Mouse (Mus musculus) thymus, postnatal 10 days (tissue): ENCODE results near the gene Etl4.

Experiments
- DNase-seq, 2 experiments: peaks; one replicate each; pipeline ENCODE4 v3.0.0; 2021; ENCODE audit warnings: low spot score in 2 of 2

Gene Etl4

DNA sequence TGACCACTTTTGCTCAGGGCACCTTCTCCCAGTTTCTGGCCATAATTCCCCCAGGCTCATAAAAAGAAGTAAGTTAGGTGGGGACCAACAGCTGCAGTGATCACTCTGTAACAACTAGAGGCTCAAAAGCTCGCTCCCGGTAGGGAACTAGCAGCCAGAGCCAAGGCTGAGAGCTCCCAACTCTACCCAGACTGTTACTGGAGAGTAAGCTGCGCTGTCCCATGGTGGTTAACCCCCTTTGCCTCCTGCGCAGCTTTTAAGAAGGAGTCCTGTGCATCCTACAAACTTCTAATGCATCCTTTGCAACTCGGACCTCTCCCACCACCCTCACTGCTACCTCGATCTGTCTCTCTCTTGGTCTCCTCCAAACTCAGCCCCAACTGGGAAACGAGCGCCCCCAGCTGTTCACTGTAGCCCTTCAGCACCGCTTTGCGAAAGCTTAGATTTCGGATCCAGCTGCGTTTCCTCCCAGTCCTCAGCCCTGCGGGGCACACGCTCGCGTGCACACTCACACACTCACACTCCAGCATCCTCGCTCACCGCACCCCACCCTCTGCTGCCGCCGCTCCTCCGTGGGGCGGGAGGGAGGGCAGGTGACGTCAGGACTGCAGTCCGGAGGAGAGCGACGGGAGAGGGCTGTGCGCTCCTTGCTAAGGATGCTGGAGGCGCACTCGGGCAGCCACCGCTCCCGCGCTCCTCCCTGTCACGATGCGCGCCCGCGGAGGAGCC is at the start of gene Etl4:
TSS of gene Etl4 (plus strand) at position 610 of the 729 bp plus-strand sequence.
- peak in 1 of 2 experiments; percentile 4 for DNase-seq

- DNase-seq: no peak
Measured at GRCm38 (mm10) chr2:19869167-19869566, 40.4 kb upstream of the Etl4 start.

- no peak for DNase-seq
Measured at GRCm38 (mm10) chr2:19871881-19872280, 37.7 kb upstream of the Etl4 start.

GRCm38 (mm10) chr2:19890875-19891274 is 18.7 kb upstream of the Etl4 start:
- DNase-seq: peak in 1 of 2 experiments; percentile 3

DNA sequence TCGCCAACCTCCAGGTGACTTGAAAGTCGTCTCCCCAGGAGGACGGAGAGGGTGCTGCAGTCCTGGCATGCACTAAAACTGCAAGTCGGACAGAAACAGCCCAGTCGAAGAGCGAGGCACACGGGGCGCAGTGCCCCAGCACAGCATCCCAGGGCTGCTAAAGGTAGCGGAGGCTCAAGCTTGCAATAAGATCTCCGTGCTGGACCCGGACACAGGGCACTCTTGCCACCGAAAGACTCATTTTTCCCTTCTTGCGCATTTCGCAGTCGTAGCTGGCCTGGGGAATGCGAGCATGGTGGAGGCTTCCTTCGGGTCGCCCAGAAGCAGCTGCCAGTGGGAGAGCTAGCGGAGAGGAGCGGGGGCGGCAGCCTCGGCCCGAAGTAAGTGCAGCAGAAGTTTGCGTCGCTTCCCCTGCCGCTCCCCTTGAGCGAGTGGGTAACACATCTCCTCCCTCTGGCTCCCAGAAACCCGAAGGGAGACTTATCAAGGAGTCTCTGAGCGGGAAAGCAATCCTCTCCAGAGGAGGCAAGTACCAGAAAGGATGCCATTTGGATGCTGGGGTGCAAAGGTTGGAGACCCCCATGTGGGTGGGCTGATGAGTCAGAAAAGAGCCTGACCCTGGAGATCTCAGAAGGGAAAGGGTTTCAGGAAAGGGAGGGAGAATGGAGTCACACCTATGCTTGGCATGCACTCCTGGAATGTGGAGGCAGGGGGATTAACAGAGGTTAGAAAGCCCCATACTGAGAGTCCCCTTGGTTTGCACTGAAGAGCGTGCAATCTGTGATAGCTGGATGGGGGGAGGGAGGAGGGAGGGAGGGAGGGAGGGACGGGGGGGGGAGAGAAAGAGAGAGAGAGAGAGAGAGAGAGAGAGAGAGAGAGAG is 560 bp downstream of the Etl4 start:
- DNase-seq: no peak

DNA sequence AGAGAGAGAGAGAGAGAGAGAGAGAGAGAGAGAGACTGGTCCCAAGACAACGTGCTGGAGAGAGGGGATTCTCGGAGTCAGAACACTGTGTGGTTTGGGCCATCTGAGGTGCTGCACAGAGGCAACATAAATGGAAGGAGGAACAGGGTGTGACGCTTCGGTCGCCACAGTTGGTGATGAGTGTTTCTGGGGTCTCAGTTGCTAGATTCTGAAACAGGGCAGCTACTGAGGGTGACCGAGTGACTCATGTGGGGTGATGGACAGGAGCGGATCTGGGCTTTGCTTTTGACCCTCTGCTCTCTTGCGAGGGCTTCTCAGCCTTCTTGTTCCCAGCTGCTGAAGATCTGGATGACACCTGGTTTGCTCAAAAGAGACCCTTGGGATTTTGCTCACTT is 1.2 kb downstream of the Etl4 start:
- DNase-seq: no peak

DNA sequence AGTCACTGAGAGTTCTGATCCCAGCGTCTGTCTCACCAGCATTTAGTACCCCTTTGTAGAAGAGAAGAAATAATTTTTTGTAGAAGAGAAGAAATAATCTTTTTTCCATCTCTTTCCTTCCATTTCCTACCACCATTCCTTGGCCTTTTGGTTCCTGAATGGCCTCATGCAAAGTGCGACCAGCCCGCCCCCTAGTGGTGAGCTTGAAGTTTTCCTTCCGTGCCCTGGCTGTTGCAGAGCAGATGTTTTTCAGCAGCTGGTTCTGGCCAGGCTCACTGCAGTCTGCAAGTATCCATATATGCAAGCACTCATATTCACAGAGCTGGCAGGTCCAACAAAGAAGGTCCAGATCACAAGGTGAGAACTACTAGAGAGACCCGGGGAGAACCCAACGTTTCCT is 9.6 kb downstream of the Etl4 start:
- peak; percentile 9 to 60 for DNase-seq

DNA sequence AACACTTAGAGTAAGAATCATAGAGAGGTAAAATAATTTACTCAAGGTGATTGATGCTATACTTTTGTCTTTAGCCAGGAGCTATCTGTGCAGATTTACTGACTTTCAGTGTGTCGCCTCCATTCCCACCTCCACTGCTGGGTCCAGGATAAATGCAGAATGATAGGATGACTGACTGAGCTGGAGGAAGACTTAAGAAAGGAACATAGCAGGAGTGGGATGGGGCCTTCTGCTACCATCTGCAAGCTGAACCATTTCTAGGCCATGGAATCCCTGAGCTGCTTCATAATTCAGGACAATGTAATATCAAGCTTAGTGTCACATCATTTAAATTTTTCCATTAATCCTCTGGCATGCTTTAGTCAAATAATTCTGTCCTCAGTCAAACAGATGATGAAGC is 20.4 kb downstream of the Etl4 start:
- no peak for DNase-seq

DNA sequence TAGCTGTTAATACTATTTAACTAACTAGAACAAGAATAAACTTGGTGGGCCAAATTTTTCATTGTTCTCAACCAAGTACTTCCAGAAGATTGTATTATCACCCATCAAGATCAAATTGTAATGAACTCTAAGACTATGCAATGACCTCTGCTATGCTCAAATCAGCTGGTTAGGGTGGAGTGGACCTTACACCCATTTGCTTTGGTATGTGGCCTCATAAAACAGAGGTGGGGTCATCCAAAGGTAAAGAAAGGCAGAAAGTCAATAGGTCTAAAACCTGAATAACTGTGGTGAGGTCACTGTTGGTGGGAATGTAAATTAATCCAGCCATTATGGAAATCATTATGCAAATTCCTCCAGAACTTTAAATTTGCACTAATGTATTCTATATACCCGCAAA is 24.3 kb downstream of the Etl4 start:
- DNase-seq: no peak

DNA sequence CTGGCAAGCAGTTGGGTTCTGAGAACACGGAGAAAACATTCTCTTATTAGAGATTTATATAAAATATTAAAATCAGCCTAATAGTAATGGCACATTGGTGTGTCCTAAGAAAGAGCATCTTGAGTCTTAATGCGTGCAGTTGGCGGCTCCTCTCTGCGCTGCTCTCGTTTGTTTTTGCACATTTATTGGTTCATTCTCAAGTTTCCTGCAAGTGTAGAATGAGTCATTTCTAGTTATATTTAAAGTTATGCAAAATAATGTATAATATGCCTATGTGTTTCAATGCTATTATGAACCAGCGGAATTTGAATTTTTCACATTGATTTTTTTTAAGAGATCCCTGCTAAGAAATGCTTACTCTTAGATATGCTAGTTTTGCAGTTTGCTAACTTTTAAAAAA is 35.6 kb downstream of the Etl4 start:
- DNase-seq: no peak

- no peak for DNase-seq
Measured at GRCm38 (mm10) chr2:19953028-19953427, 43.4 kb downstream of the Etl4 start.

GRCm38 (mm10) chr2:19966445-19966844 is 56.9 kb downstream of the Etl4 start:
- no peak for DNase-seq

GRCm38 (mm10) chr2:20037671-20038070 is 128.1 kb downstream of the Etl4 start:
- no peak for DNase-seq

GRCm38 (mm10) chr2:20072377-20072776 is 162.8 kb downstream of the Etl4 start:
- DNase-seq: no peak

DNA sequence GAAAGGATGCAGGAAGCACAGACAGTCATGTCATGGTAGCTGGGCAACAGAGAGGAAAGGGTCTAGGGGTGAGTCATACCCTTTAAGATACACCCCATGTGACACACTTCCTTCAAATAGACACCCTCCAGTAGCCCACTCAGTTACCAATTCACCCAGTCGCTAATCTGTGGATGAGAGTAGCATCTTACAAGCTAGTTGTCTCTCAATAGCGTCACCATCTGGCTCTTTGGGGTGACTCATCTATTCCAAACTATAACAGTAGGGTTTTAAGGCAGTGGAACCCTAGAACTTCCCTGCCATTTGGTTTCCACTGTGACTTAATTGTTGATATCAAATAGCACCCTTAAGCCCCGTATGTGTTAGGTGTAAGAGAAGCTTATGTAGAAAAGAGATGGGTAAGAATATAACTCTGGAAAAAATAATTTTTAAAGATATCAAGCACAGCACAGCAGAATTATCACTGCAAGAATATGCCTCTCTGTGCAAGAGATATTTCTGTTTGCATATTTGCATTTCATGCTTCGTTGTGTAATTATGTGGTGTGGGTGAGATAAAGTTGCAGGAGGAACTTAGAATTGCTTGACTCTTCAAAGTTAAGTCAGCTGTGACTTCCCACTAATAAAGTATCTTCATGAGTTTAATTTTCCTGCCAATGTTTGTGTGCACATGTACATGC is 166.7 kb downstream of the Etl4 start:
- DNase-seq: no peak

- no peak for DNase-seq
Measured at GRCm38 (mm10) chr2:20084781-20085180, 175.2 kb downstream of the Etl4 start.

DNA sequence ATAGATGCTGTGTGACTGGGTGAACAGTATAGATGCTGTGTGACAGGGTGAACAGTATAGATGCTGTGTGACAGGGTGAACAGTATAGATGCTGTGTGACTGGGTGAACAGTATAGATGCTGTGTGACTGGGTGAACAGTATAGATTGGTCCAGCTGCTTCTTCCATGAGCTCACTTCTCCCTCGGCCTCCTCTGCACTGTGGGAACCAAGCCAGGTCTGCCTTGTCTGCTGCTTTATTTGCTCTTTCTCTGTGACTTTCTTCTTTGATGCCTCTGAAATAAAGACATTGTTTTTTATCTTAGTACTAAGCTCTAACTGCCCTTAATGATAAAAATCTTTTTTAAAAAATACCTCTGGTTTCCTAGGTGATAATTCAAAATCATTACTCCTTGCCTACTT is 195.9 kb downstream of the Etl4 start:
- no peak for DNase-seq

- DNase-seq: no peak
Measured at GRCm38 (mm10) chr2:20111703-20112102, 202.1 kb downstream of the Etl4 start.

- DNase-seq: no peak
Measured at GRCm38 (mm10) chr2:20125914-20126313, 216.3 kb downstream of the Etl4 start.

DNA sequence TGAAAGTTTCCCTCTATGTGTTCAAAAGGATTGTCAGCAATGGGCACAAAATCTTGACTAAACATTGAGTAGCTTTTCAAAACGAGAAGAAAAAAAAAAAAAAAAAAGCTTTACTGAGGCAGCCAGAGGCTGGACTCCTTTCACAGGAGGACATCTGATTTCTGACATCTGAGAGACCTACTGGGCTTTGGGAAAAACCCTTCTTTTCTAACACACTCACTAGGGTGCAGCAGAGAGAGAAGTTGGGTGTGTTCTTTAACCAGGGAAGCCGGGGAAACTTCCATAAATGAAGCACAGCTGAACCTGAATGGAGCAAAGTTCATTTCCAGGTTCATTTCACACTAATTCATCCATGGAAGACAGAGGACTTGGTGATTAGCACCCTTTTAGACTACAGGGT is 222.2 kb downstream of the Etl4 start:
- DNase-seq: no peak

- no peak for DNase-seq
Measured at GRCm38 (mm10) chr2:20138426-20138825, 228.8 kb downstream of the Etl4 start.

DNA sequence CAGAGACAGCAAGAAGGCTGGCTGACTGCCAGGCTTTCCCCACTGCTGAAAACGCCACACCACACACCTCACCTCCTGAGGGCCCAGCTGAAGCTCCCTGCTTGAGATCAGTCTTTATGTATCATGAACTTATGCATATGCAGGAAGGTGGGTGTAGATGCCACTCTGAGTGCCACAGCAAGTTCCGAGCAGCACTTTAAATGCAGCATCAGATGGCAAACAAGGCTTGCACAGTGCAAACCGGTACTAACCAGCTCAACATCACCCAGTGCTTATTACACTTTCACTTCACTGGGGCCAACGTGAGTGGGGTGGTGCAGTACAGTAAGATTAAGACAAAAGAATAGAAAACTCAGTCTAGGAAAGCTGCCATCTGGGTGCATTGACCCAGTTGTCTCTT is 235.8 kb downstream of the Etl4 start:
- no peak for DNase-seq

DNA sequence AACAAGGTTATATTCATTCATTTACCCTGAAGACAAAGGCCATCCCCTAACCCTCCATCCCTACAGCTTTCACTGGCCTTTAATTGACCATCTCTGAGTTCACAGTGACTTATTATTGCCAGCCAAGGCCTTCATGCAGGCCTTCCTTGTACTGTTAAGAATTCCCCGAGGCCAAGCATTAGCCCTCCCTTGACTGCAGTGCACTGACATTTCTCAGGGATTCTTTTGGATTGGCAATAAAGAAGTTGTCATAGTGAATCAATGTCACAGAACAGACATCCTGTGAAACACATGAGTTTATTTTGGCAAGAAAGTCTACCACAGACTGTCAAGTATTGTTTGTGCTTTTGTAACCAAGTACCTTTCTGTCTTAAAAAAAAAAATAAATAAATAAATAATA is 257.5 kb downstream of the Etl4 start:
- DNase-seq: no peak
